Mouse (Mus musculus): ENCODE measurements around the gene Ptn.

GRCm38 (mm10) chr6:36672399-36673221 lies 137.4 kb downstream of the Ptn start:
- TF ChIP-seq CTCF (IDR thresholded peaks at IDR 0.05; ENCODE audit: low read depth) (no peak), EP300 (IDR thresholded peaks at IDR 0.05; ENCODE audit: low read depth) (no peak)
